Mouse (Mus musculus) Patski (cell line): ENCODE measurements at regions not wholly inside any gene's neighbourhood (a gene's known extent, or its start where the extent isn't known, plus 50 kb on each side); places are given as distances from the start of the nearest gene placed in this dataset.

Experiments used
- ATAC-seq: fragments of 100-300 bp; one replicate; pipeline ENCODE4 v1.8.0; 2021
- CTCF ChIA-PET: fragments of 350-600 bp; sonication (Branson Sonifier 250); formaldehyde crosslinking; loops from one replicate; lab custom pipeline; 2022; ENCODE audit warnings: inconsistent platforms; lab: Charles Lee
- POLR2A ChIA-PET: fragments of 350-600 bp; sonication (Branson Sonifier 250); formaldehyde crosslinking; loops from one replicate; lab custom pipeline; 2022; ENCODE audit warnings: antibody characterized with exemption, inconsistent platforms; lab: Charles Lee
- DNase-seq: peaks from one replicate; pipeline ENCODE4 v3.0.0-alpha.2; 2011; ENCODE audit warnings: low read depth, low spot score
- H3K27me3 ChIP-seq: fragments of 371-371 bp; one replicate; pipeline ENCODE4 v1.5.1; 2021
- CTCF ChIP-seq: fragments of 100-300 bp; IDR thresholded peaks from one replicate; pipeline ENCODE4 v1.5.1; 2021
- in situ Hi-C: fragments of 300-500 bp; cut with MboI; formaldehyde crosslinking; loops from 3 replicates; pipeline ENCODE4 v1.11.1; 2018; ENCODE audit warnings: low pct_unique_long_range_greater_than_20kb, mixed read lengths

DNA sequence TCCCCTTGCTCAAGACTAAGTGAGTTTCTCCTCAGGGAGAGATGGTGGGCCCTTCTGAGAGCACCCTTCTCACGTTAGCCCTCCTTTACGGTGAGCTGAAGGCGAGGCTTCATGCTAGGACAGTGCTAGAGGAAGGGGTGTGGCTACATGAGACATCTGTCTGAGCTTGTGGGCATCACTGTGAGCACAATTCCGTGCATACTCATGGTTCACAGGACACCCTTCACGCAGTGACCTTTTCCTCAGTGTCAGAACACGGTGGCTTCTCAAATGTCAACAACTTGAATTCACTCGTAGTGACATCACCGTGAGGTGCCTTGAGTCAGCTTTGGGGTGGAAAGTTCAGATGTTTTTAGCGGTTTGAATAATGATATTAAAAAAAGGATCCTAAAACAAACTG lies 58.5 kb upstream of the Id2 start:
- POLR2A ChIA-PET: no interaction called here
- CTCF ChIA-PET: interaction anchor here (0.9 to 1.0 kb wide), 2 partner anchors 9 to 19 kb away, joined by 4 to 5 read pairs; no protein-coding TSS in a partner anchor
- ATAC-seq: no peak
- no peak for DNase-seq
- no peak for TF ChIP-seq CTCF
- in situ Hi-C loops: no loop called here
- no peaks in the 10 kb centered on the region for H3K27me3 ChIP-seq

DNA sequence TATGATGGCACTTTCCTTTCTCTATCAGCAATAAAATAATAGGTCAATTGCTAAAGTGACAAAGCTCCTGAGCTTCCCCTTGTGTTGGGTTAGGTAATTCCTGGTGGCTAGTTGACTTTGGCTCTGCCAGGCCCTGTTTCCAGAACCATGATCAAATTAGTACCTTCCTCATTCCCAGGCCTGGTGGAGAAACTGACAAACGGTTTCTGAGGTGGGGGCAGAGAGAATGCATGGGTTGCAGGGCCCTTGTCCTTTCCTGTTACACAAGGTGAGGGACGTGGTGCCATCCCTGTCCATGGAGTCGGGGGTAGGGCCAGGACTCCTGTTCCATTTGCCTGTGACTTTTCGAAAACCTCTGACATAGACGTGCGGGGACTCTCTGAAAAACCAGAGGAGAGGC lies 51.2 kb upstream of the Id2 start:
- DNase-seq (no peak), ATAC-seq (no peak)
- no peak for TF ChIP-seq CTCF
- no peaks in the 10 kb centered on the region for H3K27me3 ChIP-seq
- ChIA-PET POLR2A (no interaction called here), CTCF (no interaction called here)
- in situ Hi-C loops: no loop called here
